In genomic region chr8:70646775-70647174, GRCm38 (mm10) we compare ENCODE assay signal across 13 mouse cellular contexts. TPM values are rescaled to one million over a fixed set of nuclear protein-coding genes. Genes with fewer than 3 reads are reported as not detected.
DNase-seq lines count a peak whose midpoint lies in the region; ATAC-seq and TF ChIP-seq lines count a peak whose summit lies in the region.
"Had no signal": no experiment of that assay in that cellular context is flagged by ENCODE, and none has a peak within 500 bp of the region (broad histone marks: within the 10 kb centered on the region; RNA-seq: fewer than 3 reads in every experiment).

No protein-coding gene starts in this region.

- no peak overlapping the region for H3ac ChIP-seq in myocyte (ENCODE audit: control insufficient read depth, insufficient read length)

- no peaks in the 10 kb centered on the region for H3K27me3 ChIP-seq in heart, embryonic 12.5 days (replicated peaks)
- no peaks in the 10 kb centered on the region for H3K27me3 ChIP-seq in midbrain, embryonic 11.5 days (ENCODE audit: control insufficient read depth, insufficient read depth, low read length)
- H3K27me3 ChIP-seq in midbrain, embryonic 15.5 days (replicated peaks) = no peaks in the 10 kb centered on the region
- H3K27me3 ChIP-seq in myocyte (ENCODE audit: control insufficient read depth, insufficient read depth, insufficient read length) = no peaks in the 10 kb centered on the region

- H3K9ac ChIP-seq in heart, embryonic 12.5 days = no peak overlapping the region
- H3K9ac ChIP-seq in midbrain, embryonic 11.5 days (ENCODE audit: low read length) = no peak overlapping the region
- no peak overlapping the region for H3K9ac ChIP-seq in midbrain, embryonic 15.5 days

- no peak overlapping the region for H3K4me2 ChIP-seq in heart, embryonic 12.5 days
- H3K4me2 ChIP-seq in midbrain, embryonic 11.5 days = no peak overlapping the region
- no peak overlapping the region for H3K4me2 ChIP-seq in midbrain, embryonic 15.5 days
- H3K4me2 ChIP-seq in myocyte (ENCODE audit: low read depth) = no peak overlapping the region

- intact Hi-C loops in gastrocnemius, postnatal 36 days (cut with DNase I) = no loop called here

- ATAC-seq in heart, embryonic 12.5 days (ENCODE audit: insufficient number of reproducible peaks, low FRiP score) = no peak
- ATAC-seq in midbrain, embryonic 11.5 days (ENCODE audit: low FRiP score) = no peak
- no peak for ATAC-seq in midbrain, embryonic 15.5 days (replicated peaks)

- no peaks in the 10 kb centered on the region for H3K9me3 ChIP-seq in heart, embryonic 12.5 days (replicated peaks)
- no peaks in the 10 kb centered on the region for H3K9me3 ChIP-seq in midbrain, embryonic 11.5 days (ENCODE audit: control insufficient read depth, low read length)
- no peaks in the 10 kb centered on the region for H3K9me3 ChIP-seq in midbrain, embryonic 15.5 days

- H3K4me3 ChIP-seq in heart, embryonic 12.5 days = no peak overlapping the region
- H3K4me3 ChIP-seq in midbrain, embryonic 11.5 days (ENCODE audit: low read depth, low read length) = no peak overlapping the region
- no peak overlapping the region for H3K4me3 ChIP-seq in midbrain, embryonic 15.5 days
- H3K4me3 ChIP-seq in myocyte = no peak overlapping the region
- H3K4me3 ChIP-seq: erythroblast, embryonic 14.5 days; left cerebral cortex, adult 2 months had no signal

- H3K36me3 ChIP-seq in heart, embryonic 12.5 days = peaks cover 20% of the 10 kb centered on the region
- peaks cover 10% of the 10 kb centered on the region for H3K36me3 ChIP-seq in midbrain, embryonic 11.5 days (ENCODE audit: control insufficient read depth, insufficient read depth, low read length)
- H3K36me3 ChIP-seq in midbrain, embryonic 15.5 days (replicated peaks) = no peaks in the 10 kb centered on the region
- H3K36me3 ChIP-seq in myocyte (ENCODE audit: control insufficient read depth, insufficient read depth) = peaks cover 5% of the 10 kb centered on the region

- peaks cover 49% of the 10 kb centered on the region for H3K4me1 ChIP-seq in heart, embryonic 12.5 days (replicated peaks)
- peaks cover 10% of the 10 kb centered on the region for H3K4me1 ChIP-seq in midbrain, embryonic 11.5 days (ENCODE audit: control insufficient read depth, insufficient read depth, low read length)
- peaks cover 15% of the 10 kb centered on the region for H3K4me1 ChIP-seq in midbrain, embryonic 15.5 days

- no peak for DNase-seq in heart, adult 11 months
- DNase-seq in midbrain, embryonic 11.5 days (ENCODE audit: low spot score, missing footprints) = no peak
- peak; percentile 68 to 80 for DNase-seq in adrenal gland, postnatal 36 days
- no peak for DNase-seq in lung, postnatal 36 days
- no peak for DNase-seq in gastrocnemius, postnatal 36 days
- DNase-seq: cerebellum, postnatal 14 days; gastrocnemius, postnatal 14 days; lung, postnatal 14 days had no signal

- H3K27ac ChIP-seq in heart, embryonic 12.5 days (ENCODE audit: poor library complexity, severe bottlenecking) = peak overlapping the region; percentile 87
- H3K27ac ChIP-seq in midbrain, embryonic 11.5 days (ENCODE audit: low read depth, low read length) = peak overlapping the region; percentile 48; the same call in 1 of the 2 replicates
- no peak overlapping the region for H3K27ac ChIP-seq in midbrain, embryonic 15.5 days
- H3K27ac ChIP-seq: left cerebral cortex, adult 2 months had no signal

- no peak for TF ChIP-seq POLR2A in myocyte (IDR thresholded peaks at IDR 0.05; ENCODE audit: insufficient read length, low read depth)

- H3K79me2 ChIP-seq in myocyte (ENCODE audit: control insufficient read depth, insufficient read depth) = no peaks in the 10 kb centered on the region

TF ChIP-seq in myocyte, 11 proteins besides CTCF, POLR2A, EP300 and RAD21:
- TF ChIP-seq POLR2AphosphoS2 (IDR thresholded peaks at IDR 0.05; ENCODE audit: insufficient read length, low read depth) = peak; percentile 41
- TF ChIP-seq CEBPB (IDR thresholded peaks at IDR 0.05; ENCODE audit: insufficient read depth, poor library complexity, severe bottlenecking) = peak; percentile 68; the same call in 1 of the 2 replicates
- TF ChIP-seq E2F4 (IDR thresholded peaks at IDR 0.05; ENCODE audit: insufficient read depth) = no peak

RNA-seq across cellular contexts. Expression of gene Pgpep1, which starts 13.4 kb away (rescaled TPM):
- 32.1 and 35.6 TPM in 2 replicates for polyA plus RNA-seq in heart, embryonic 12.5 days (2016; fragmentation: Nextera tagmentation; extraction: Ambion mirVana)
- polyA plus RNA-seq in midbrain, embryonic 11.5 days (2014; fragmentation: Nextera tagmentation; extraction: Ambion mirVana) = 103 and 108 TPM in 2 replicates
- 70.1 and 74.5 TPM in 2 replicates for polyA plus RNA-seq in midbrain, embryonic 15.5 days (2015; fragmentation: Nextera tagmentation; extraction: Ambion mirVana)
- 100 to 1,000 TPM; 138 to 139 TPM for total RNA-seq in adrenal gland, postnatal 36 days (2021)
- polyA plus RNA-seq in myocyte (2012; fragmentation: generic; extraction: Trizol) = 38.5 TPM
- total RNA-seq in gastrocnemius, postnatal 36 days (2021) = 10 to 100 TPM; 11.1 to 15.9 TPM

RNA-seq across cellular contexts. Expression of gene Gdf15, which starts 14.5 kb away (rescaled TPM):
- 1.0 and 1.1 TPM in 2 replicates for polyA plus RNA-seq in heart, embryonic 12.5 days (2016; fragmentation: Nextera tagmentation; extraction: Ambion mirVana)
- 0.10 and 0.11 TPM in 2 replicates for polyA plus RNA-seq in midbrain, embryonic 11.5 days (2014; fragmentation: Nextera tagmentation; extraction: Ambion mirVana)
- 0.13 and 0.19 TPM in 2 replicates for polyA plus RNA-seq in midbrain, embryonic 15.5 days (2015; fragmentation: Nextera tagmentation; extraction: Ambion mirVana)
- 1 to 10 TPM; 5.0 to 6.0 TPM for total RNA-seq in adrenal gland, postnatal 36 days (2021)
- polyA plus RNA-seq in myocyte (2012; fragmentation: generic; extraction: Trizol) = 54.1 TPM
- total RNA-seq in gastrocnemius, postnatal 36 days (2021) = under 1 TPM in 1 of 2 experiments, not detected in 1; 0.18 TPM
- total RNA-seq: gastrocnemius, postnatal 14 days; left cerebral cortex, adult 2 months had no signal
- polyA plus RNA-seq: erythroblast, embryonic 14.5 days had no signal

RNA-seq across cellular contexts. Expression of gene Lsm4, which starts 26.3 kb away (rescaled TPM):
- polyA plus RNA-seq in heart, embryonic 12.5 days (2016; fragmentation: Nextera tagmentation; extraction: Ambion mirVana) = 289 and 301 TPM in 2 replicates
- 305 and 326 TPM in 2 replicates for polyA plus RNA-seq in midbrain, embryonic 11.5 days (2014; fragmentation: Nextera tagmentation; extraction: Ambion mirVana)
- 175 and 193 TPM in 2 replicates for polyA plus RNA-seq in midbrain, embryonic 15.5 days (2015; fragmentation: Nextera tagmentation; extraction: Ambion mirVana)
- 10 to 100 TPM; 74.3 to 84.4 TPM for total RNA-seq in adrenal gland, postnatal 36 days (2021)
- 178 TPM for polyA plus RNA-seq in myocyte (2012; fragmentation: generic; extraction: Trizol)
- total RNA-seq in gastrocnemius, postnatal 36 days (2021) = 10 to 100 TPM; 54.9 to 63.3 TPM

RNA-seq across cellular contexts. Expression of gene Lrrc25, which starts 30.8 kb away (rescaled TPM):
- 0.65 and 0.71 TPM in 2 replicates for polyA plus RNA-seq in heart, embryonic 12.5 days (2016; fragmentation: Nextera tagmentation; extraction: Ambion mirVana)
- polyA plus RNA-seq in midbrain, embryonic 11.5 days (2014; fragmentation: Nextera tagmentation; extraction: Ambion mirVana) = 1.2 and 1.3 TPM in 2 replicates
- polyA plus RNA-seq in midbrain, embryonic 15.5 days (2015; fragmentation: Nextera tagmentation; extraction: Ambion mirVana) = 1.2 and 1.6 TPM in 2 replicates
- total RNA-seq in adrenal gland, postnatal 36 days (2021) = 1 to 10 TPM; 2.1 to 2.6 TPM
- not detected for polyA plus RNA-seq in myocyte (2012; fragmentation: generic; extraction: Trizol)
- total RNA-seq in gastrocnemius, postnatal 36 days (2021) = under 1 TPM; 0.38 to 0.64 TPM

RNA-seq across cellular contexts. Expression of gene Ssbp4, which starts 38.1 kb away (rescaled TPM):
- polyA plus RNA-seq in heart, embryonic 12.5 days (2016; fragmentation: Nextera tagmentation; extraction: Ambion mirVana) = 76.0 and 78.6 TPM in 2 replicates
- polyA plus RNA-seq in midbrain, embryonic 11.5 days (2014; fragmentation: Nextera tagmentation; extraction: Ambion mirVana) = 87.8 and 96.9 TPM in 2 replicates
- polyA plus RNA-seq in midbrain, embryonic 15.5 days (2015; fragmentation: Nextera tagmentation; extraction: Ambion mirVana) = 175 and 189 TPM in 2 replicates
- 100 to 1,000 TPM in 1 of 2 experiments, 10 to 100 TPM in 1; 89.7 to 103 TPM for total RNA-seq in adrenal gland, postnatal 36 days (2021)
- polyA plus RNA-seq in myocyte (2012; fragmentation: generic; extraction: Trizol) = 133 TPM
- 10 to 100 TPM; 12.5 to 15.9 TPM for total RNA-seq in gastrocnemius, postnatal 36 days (2021)

Comparison
In these comparisons a context has a peak if more than half of its experiments do, and no peak if none do; other contexts are left out.
1. DNase-seq: peak in adrenal gland, postnatal 36 days (2 of 2); none in heart, adult 11 months (single experiment), midbrain, embryonic 11.5 days (single experiment), lung, postnatal 36 days (single experiment) and gastrocnemius, postnatal 36 days (0 of 2).
2. RNA of gene Gdf15, which starts 14.5 kb away (polyA plus RNA-seq): 54.1 TPM in myocyte (single experiment); 1.0 to 1.1 TPM in heart, embryonic 12.5 days, 0.13 to 0.19 TPM in midbrain, embryonic 15.5 days and 0.10 to 0.11 TPM in midbrain, embryonic 11.5 days; every median in the first group is over 10 times any median in the second.